Mouse (Mus musculus) neural tube, embryonic 11.5 days (tissue): Measurements from ENCODE around the gene Fam126b. TPM values are rescaled to one million over a fixed set of nuclear protein-coding genes. Genes with fewer than 3 reads are reported as not detected.
"Not testable (repeated sequence)": the region's sequence is repeated elsewhere in the genome, so short reads cannot be mapped to it uniquely, and the experiment has no call there.

ENCODE experiments used
- ATAC-seq: fragments of 200-750 bp; cut with Nextera tagmentation; 2 replicates; pipeline ENCODE4 v1.8.0; 2017; ENCODE audit warnings: moderate number of reproducible peaks, mild to moderate bottlenecking, moderate TSS enrichment, moderate library complexity; ENCODE audit not compliant: insufficient read depth, low FRiP score, low TSS enrichment
- DNase-seq: peaks from one replicate; pipeline ENCODE4 v3.0.0-alpha.2; 2015; ENCODE audit warnings: low spot score
- H3K27ac ChIP-seq: fragments of 300-500 bp; sonication (generic); 2 replicates; pipeline ENCODE4 v1.5.1; 2014; ENCODE audit warnings: low read depth, mild to moderate bottlenecking, low read length
- H3K27me3 ChIP-seq: fragments of 300-500 bp; sonication (generic); 2 replicates; pipeline ENCODE4 v1.6.1; 2014; ENCODE audit warnings: mild to moderate bottlenecking, low read length, mixed read lengths; ENCODE audit not compliant: control insufficient read depth, insufficient read depth
- H3K36me3 ChIP-seq: fragments of 300-500 bp; sonication (generic); 2 replicates; pipeline ENCODE4 v1.6.1; 2014; ENCODE audit warnings: mild to moderate bottlenecking, low read length, moderate library complexity, mixed read lengths; ENCODE audit not compliant: control insufficient read depth, insufficient read depth
- H3K4me1 ChIP-seq: fragments of 300-500 bp; sonication (generic); 2 replicates; pipeline ENCODE4 v1.6.1; 2014; ENCODE audit warnings: low read length, mixed read lengths; ENCODE audit not compliant: control insufficient read depth, insufficient read depth
- H3K4me2 ChIP-seq: fragments of 300-500 bp; sonication (generic); 2 replicates; pipeline ENCODE4 v1.6.1; 2014; ENCODE audit warnings: low read depth, mild to moderate bottlenecking, moderate library complexity
- H3K4me3 ChIP-seq: fragments of 300-500 bp; sonication (generic); 2 replicates; pipeline ENCODE4 v1.5.1; 2014; ENCODE audit warnings: low read depth, low read length
- H3K9ac ChIP-seq: fragments of 300-500 bp; sonication (generic); 2 replicates; pipeline ENCODE4 v1.6.1; 2014; ENCODE audit warnings: mild to moderate bottlenecking, low read length
- H3K9me3 ChIP-seq: fragments of 300-500 bp; sonication (generic); 2 replicates; pipeline ENCODE4 v1.6.1; 2016; ENCODE audit warnings: low read length; ENCODE audit not compliant: control insufficient read depth
- WGBS: fragments of 180-500 bp; shearing (Covaris S2); extraction: QIAGEN DNeasy Blood & Tissue Kit; methylation state at CpG from one replicate; pipeline ENCODE4 v1.1.7; 2014; 5-methylcytosine and 5-hydroxymethylcytosine counted together
- polyA plus RNA-seq: library from polyadenylated mRNA; unstranded; fragments of >200 nt; fragmentation: Nextera tagmentation; extraction: Ambion mirVana; gene quantifications from 2 replicates; pipeline ENCODE4 v1.2.1, GENCODE M21; 2014

Gene Fam126b
- polyA plus RNA-seq, 1 experiment from 2014 or later: 7.0 TPM

DNA sequence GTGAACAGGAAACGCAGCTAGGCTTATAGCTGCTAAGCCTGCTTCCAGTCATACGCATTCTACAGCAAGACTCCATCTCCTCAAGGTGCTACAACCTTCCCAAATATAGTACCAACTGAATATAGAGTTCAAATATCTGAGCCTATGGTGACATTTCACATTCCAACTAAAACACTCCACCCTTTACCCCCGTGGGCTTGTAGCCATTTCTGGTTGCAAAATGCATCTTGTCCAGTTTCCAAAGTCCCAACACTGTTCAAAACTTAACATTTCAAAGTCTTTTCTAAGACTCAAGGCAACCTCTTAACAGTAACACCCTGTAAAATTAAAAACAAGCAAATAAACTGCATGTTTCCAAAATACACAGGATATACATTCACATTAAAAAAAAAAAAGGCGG, 29.0 kb upstream of the Fam126b start:
- no peak overlapping the region for H3K4me2 ChIP-seq

DNA sequence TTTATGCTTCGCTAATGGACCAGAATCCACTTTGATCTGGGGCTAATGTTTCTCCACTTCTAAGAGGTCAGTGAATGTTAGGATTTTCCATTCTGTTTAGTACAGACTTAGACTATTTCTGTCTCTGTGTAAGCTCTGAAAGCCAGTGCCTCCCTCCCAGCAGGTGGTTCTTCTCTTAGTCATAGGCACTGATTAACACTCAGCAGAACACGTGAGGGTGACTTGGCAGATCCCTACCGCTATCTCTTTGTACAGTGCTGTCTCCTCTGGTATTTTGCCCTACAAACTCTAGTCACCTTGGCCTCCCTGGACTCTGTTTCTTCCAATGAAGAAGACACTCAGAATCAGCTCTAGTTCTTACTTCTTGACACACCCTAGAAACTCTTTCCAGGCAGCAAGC, 28.3 kb upstream of the Fam126b start:
- Histone ChIP-seq H3K9me3 (no peaks in the 10 kb centered on the region), H3K4me1 (no peaks in the 10 kb centered on the region), H3K9ac (no peak overlapping the region), H3K27ac (no peak overlapping the region), H3K4me2 (no peak overlapping the region), H3K36me3 (no peaks in the 10 kb centered on the region), H3K4me3 (no peak overlapping the region), H3K27me3 (no peaks in the 10 kb centered on the region)
- WGBS: 83% methylated on average over 3 of the region's 3 CpGs
- no peak for DNase-seq
- ATAC-seq: no peak

More for the DNA sequence above, 29.0 kb upstream of the Fam126b start:
- Histone ChIP-seq H3K27ac (no peak overlapping the region), H3K9ac (no peak overlapping the region), H3K36me3 (no peaks in the 10 kb centered on the region), H3K9me3 (no peaks in the 10 kb centered on the region), H3K27me3 (no peaks in the 10 kb centered on the region), H3K4me1 (no peaks in the 10 kb centered on the region), H3K4me3 (no peak overlapping the region)
- ATAC-seq (no peak), DNase-seq (no peak)
- 86% methylated on average over 4 of the region's 4 CpGs for WGBS

DNA sequence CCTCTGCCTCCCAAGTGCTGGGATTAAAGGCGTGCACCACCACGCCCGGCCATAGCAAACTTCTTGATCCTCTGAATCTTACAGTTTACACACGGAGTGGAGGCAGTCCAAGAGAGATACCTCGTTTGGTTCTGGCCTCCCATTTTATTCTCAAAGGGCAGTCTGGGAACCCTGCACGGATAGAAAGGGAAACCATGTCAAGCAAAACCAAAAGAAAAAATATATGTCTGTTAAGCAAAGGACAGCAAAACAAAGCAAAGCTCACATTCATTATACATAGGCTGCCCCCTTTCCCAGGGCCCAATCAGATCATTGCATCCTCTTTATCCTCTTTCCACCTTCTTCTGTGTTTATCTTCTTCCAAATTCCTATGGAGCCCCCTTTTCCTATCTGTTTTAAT, 27.7 kb upstream of the Fam126b start:
- H3K4me2 ChIP-seq: no peak overlapping the region
- H3K4me3 ChIP-seq: no peak overlapping the region
- H3K9me3 ChIP-seq: no peaks in the 10 kb centered on the region
- no peaks in the 10 kb centered on the region for H3K4me1 ChIP-seq
- ATAC-seq (no peak), DNase-seq (no peak)
- no peaks in the 10 kb centered on the region for H3K27me3 ChIP-seq
- no peak overlapping the region for H3K27ac ChIP-seq
- H3K36me3 ChIP-seq: no peaks in the 10 kb centered on the region
- no peak overlapping the region for H3K9ac ChIP-seq
- WGBS: 84% methylated on average over 6 of the region's 6 CpGs

DNA sequence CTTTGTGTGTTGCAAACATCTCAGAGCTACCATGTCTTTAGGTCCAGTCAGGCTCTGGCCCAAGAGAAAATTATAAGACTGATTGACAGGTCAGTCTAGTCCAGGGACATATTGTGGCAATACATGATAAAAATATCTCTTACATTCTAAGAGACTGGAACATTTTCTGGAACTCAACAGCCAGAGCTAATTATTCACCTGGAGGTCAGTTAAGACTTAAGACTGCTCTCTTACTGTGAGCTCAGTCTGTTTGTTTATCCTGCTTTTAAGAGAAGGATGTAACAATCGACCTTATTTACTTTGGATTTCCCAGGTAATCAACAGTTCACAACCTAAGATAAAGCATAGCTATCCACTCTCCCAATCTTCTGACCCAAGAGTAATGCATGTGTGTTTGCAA, 24.5 kb upstream of the Fam126b start:
- Histone ChIP-seq H3K4me2 (no peak overlapping the region), H3K9ac (no peak overlapping the region), H3K4me3 (no peak overlapping the region), H3K36me3 (no peaks in the 10 kb centered on the region), H3K27ac (no peak overlapping the region), H3K4me1 (no peaks in the 10 kb centered on the region), H3K27me3 (no peaks in the 10 kb centered on the region), H3K9me3 (no peaks in the 10 kb centered on the region)
- WGBS: 49% methylated on average over 1 of the region's 1 CpGs
- ATAC-seq: no peak
- DNase-seq: no peak

DNA sequence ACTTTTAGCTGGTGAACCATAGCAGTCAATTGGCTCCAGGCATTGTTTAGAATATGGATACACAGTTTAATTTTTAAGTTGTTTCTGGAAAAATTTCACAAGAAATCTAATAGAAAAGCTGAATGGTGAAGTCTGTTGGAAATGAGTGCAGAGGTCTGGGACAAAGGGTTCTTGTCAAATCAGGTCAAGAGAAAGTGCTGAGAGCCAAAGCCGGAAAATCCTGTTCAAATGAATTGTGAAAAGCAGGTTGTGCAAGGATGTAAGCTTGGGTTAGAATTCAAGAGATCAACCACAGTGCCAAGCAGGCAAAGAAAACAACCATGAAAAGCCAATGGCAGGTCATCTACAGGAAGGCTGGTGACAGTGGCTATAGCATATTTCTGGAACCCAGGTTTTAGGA, 24.0 kb upstream of the Fam126b start:
- no peak overlapping the region for H3K4me2 ChIP-seq
- no peak overlapping the region for H3K9ac ChIP-seq
- no peaks in the 10 kb centered on the region for H3K4me1 ChIP-seq
- DNase-seq: no peak
- WGBS: 84% methylated on average over 1 of the region's 1 CpGs
- H3K36me3 ChIP-seq: no peaks in the 10 kb centered on the region
- no peaks in the 10 kb centered on the region for H3K9me3 ChIP-seq
- H3K27ac ChIP-seq: no peak overlapping the region
- ATAC-seq: no peak
- H3K27me3 ChIP-seq: no peaks in the 10 kb centered on the region
- no peak overlapping the region for H3K4me3 ChIP-seq

DNA sequence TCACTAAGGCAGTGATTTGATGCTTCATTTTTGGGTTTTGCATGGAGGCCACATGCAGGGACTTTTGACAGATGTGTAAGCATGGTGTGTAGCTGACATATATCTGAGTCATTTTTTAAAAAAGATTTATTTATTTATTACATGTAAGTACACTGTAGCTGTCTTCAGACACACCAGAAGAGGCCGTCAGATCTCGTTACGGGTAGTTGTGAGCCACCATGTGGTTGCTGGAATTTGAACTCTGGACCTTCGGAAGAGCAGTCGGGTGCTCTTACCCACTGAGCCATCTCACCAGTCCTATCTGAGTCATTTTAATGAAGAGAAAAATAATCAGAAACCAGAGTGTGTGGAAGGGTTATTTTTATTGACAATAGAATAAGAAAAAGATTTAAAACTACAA, 23.5 kb upstream of the Fam126b start:
- H3K9ac ChIP-seq, H3K27me3 ChIP-seq, H3K4me3 ChIP-seq, DNase-seq, H3K36me3 ChIP-seq, H3K4me2 ChIP-seq, H3K9me3 ChIP-seq, ATAC-seq, H3K27ac ChIP-seq, H3K4me1 ChIP-seq: not testable (repeated sequence)
- 93% methylated on average over 5 of the region's 5 CpGs for WGBS

DNA sequence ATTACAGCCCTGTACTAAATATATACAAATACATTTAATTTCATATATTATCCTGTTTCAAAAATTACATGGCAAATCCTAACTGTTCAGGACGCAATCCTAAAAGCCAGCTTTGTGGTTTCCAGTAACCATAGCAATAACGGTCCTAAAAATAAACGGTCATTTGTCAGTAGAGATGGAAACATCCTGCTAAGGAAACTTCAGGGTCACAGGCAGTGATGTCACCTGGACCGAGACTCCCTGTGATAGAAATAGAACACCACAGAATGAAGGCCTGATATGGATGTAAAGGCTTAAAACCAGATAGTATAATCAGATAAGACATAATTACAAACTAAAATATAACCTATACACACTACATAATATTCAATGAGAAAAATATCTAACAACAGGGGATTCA, 17.6 kb upstream of the Fam126b start:
- H3K27me3 ChIP-seq: no peaks in the 10 kb centered on the region
- DNase-seq (no peak), ATAC-seq (no peak)
- no peaks in the 10 kb centered on the region for H3K9me3 ChIP-seq
- H3K4me3 ChIP-seq: no peak overlapping the region
- no peaks in the 10 kb centered on the region for H3K4me1 ChIP-seq
- H3K4me2 ChIP-seq: no peak overlapping the region
- no peaks in the 10 kb centered on the region for H3K36me3 ChIP-seq
- H3K27ac ChIP-seq: no peak overlapping the region
- WGBS: 83% methylated on average over 4 of the region's 4 CpGs
- no peak overlapping the region for H3K9ac ChIP-seq

DNA sequence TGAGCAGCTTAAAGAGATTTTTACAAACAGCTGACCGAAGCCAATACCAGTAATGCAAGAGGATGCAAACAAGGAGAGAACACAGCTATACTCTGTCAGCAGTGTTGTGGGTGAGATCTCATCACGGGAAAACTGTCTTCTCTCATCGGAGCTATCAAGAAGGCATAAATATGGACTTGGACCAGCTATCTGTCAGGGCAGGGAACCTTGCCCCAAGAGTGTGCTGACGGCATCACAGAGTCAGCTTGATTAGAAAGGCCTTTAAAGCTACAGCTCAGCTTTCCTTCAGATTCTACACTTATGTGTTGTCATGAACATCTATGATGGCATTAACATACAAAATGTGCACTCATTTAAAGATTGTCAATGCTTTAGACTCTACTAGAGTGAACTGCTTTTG, 16.6 kb upstream of the Fam126b start:
- Histone ChIP-seq H3K27ac (no peak overlapping the region), H3K9ac (no peak overlapping the region), H3K4me1 (no peaks in the 10 kb centered on the region), H3K4me3 (no peak overlapping the region), H3K4me2 (no peak overlapping the region), H3K36me3 (no peaks in the 10 kb centered on the region), H3K9me3 (no peaks in the 10 kb centered on the region), H3K27me3 (no peaks in the 10 kb centered on the region)
- DNase-seq (no peak), ATAC-seq (no peak)
- WGBS: 78% methylated on average over 4 of the region's 4 CpGs

DNA sequence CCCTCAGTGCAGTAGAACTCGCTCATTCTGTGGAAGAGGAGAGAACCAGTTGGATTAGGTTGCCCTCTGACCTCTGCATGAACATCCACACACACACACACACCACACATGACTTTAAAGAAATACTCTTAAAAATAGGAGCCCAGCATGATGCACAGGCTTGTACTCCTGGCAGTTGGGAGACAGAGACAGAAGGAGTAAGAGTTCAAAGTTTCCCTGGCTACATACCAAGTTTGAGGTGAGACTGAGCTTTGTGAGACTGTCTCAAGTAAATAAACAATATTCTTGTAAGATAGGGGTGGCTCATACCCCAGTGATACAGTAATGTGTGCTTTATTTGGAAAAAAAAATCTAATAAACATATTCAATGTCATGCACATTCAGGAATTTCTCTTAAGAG, 1.4 kb upstream of the Fam126b start:
- H3K36me3 ChIP-seq: no peaks in the 10 kb centered on the region
- no peaks in the 10 kb centered on the region for H3K4me1 ChIP-seq
- H3K4me2 ChIP-seq: no peak overlapping the region
- no peak overlapping the region for H3K4me3 ChIP-seq
- DNase-seq (no peak), ATAC-seq (no peak)
- 100% methylated on average over 1 of the region's 1 CpGs for WGBS
- H3K9me3 ChIP-seq: no peaks in the 10 kb centered on the region
- no peaks in the 10 kb centered on the region for H3K27me3 ChIP-seq
- no peak overlapping the region for H3K27ac ChIP-seq
- no peak overlapping the region for H3K9ac ChIP-seq
